Mouse (Mus musculus): ENCODE data around the gene Sarnp.

- TF ChIP-seq CTCF (IDR thresholded peaks at IDR 0.05; ENCODE audit: low read depth) (no peak), EP300 (IDR thresholded peaks at IDR 0.05; ENCODE audit: low read depth) (no peak)
Observed at GRCm38 (mm10) chr10:128780200-128780599, 36.9 kb upstream of the Sarnp start.

All from heart, postnatal 0 days (tissue).